Mouse (Mus musculus): ENCODE measurements around the gene Slc7a6os.

The Slc7a6os gene

DNA sequence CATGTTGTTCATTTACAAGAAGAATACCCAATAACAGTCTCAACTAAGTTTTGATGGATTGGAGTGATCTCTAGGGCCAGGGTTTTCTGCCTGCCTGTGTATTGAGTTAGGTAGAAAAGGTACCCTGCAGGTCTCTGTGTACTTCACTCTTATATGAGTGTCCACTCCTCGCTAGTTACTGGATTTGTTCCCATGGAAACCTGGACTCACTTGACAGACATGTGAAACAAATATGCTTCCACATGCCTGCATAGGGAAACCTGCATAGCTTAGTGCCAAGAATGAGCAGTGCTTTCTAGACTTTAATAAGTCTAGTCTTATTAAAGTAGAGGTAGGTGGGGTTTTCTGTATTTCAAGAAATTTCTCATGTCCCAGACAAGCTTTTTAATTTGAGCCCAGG is 33.8 kb downstream of the Slc7a6os start:
- no peak for DNase-seq (ENCODE audit: low spot score)

DNA sequence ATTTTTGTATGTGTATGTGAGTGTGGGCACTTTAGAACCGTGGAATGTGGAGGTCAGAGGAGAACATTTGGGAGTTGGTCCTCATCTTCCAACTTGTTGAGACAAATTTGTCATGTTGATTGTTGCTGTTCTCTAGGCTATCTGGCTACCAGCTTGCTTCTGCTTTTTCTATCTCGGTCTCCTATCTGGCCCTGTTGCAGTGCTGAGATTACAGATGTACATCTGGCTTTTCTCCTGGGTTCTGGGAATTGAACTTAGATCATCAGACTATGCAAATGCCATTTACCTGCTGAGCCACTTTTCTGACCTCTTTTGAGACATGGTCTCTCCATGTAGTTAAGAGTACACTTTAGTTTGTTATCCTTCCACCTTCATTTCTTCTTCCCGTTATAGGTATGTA is 37.2 kb downstream of the Slc7a6os start:
- no peak for DNase-seq (ENCODE audit: low spot score)

- DNase-seq (ENCODE audit: low spot score), result no peak
These were observed 40.7 kb downstream of the Slc7a6os start for GRCm38 (mm10) chr8:106169934-106170480.

- no peak for DNase-seq (ENCODE audit: low spot score)
These were observed 41.5 kb downstream of the Slc7a6os start for GRCm38 (mm10) chr8:106169017-106169933.

GRCm38 (mm10) chr8:106168356-106169016 is 42.2 kb downstream of the Slc7a6os start, which contains the start of gene Slc7a6:
Gene Slc7a6, plus strand, starts transcription at chr8:106168857.
- peak; percentile 87 for DNase-seq (ENCODE audit: low spot score)

DNA sequence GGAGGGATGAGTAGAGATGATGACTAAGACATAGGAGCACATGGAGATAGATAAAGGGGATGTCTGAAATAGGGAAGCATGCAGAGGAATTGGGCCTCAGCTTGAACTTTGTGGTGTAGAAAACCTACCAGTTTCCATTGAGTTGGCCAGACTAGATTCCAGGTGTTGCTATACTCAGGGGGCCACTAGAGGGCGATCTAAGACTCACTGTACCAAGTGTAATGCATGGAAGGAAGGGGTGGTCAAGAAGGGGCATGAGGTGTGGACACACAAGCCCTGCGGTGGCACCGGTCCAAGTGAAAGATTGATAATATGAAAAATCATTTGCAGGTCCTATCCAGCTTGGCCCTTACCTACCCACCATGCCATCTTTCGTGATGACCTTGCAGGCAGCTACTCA is 45.3 kb downstream of the Slc7a6os start:
- peak; percentile 85 for DNase-seq (ENCODE audit: low spot score)

- DNase-seq (ENCODE audit: low spot score), result no peak
These were observed 47.5 kb downstream of the Slc7a6os start for GRCm38 (mm10) chr8:106163251-106163650.

DNA sequence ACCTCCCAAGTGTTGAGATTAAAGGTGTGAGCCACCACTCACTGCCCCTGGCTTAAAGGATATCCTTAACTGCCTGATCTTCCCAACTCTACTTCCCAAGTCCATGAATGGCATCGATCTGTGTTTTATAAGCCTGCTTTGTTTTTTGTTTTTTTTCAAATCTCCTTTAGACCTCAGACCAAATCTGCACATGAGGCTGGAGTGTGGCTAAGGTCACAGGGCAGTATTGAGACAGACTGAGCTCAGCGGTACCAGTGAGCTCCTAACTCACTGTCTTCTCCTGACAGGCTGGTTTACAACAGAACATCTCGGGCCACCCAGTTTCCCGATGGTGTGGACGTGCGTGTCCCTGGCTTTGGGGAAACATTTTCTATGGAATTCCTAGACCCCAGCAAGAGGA is 50.9 kb downstream of the Slc7a6os start:
- DNase-seq (ENCODE audit: low spot score), result no peak

DNA sequence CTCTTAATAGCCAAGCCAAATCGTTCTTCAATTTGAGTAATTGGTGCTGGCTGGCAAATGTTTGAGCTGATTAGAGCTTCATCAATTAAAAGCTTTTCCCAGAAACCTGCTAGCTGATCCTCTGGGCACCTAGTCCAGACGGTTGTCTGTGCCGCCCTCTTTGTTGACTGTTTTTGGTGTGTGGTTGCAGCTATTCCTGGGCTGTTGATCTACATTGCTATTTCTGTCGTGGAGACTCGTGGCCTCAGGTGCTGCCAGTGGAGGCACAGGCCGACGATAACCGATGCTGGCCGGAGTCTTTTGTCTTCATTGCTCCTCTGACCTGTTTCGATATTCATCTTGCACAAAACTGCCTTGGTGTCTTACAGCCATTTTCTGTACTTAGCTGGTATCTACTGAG is 52.4 kb downstream of the Slc7a6os start:
- no peak for DNase-seq (ENCODE audit: low spot score)

DNA sequence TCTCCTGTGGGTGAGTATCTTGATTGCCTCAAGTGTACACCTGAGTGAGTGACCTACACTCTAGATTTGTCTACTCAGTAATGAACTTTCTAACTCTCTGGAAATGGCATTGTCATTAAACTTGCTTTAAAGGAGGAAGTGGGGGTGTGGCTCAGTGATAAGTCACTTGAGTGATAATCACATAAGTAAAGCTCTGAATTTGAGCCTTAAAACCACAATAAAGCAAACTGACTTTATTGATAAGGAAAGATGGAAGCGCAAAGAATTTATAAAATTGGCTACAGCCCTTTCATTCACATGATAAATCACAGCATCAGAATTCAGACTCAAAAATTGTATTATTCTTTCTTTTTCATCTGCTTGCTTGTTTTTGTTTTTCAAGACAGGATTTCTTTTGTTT is 53.3 kb downstream of the Slc7a6os start:
- no peak for DNase-seq (ENCODE audit: low spot score)

DNA sequence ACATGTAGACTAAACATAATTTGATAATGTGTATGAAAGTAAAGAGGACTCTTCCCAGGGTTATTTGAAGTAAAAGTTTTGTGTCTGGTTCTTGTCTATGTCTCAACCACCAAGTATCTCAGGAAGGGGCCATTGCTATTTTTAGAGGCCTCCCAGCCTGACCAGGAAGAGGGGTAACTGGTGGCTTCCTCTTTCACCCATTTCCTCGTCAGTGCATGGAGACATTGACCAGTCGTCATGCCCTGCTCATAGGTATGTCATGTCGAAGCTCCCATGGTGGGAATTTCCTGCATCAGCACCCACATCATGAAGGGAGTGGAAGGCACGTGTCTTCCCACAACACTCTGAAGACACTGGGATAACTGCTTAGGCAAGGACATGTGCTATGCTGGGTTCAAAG is 57.9 kb downstream of the Slc7a6os start:
- no peak for DNase-seq (ENCODE audit: low spot score)

DNA sequence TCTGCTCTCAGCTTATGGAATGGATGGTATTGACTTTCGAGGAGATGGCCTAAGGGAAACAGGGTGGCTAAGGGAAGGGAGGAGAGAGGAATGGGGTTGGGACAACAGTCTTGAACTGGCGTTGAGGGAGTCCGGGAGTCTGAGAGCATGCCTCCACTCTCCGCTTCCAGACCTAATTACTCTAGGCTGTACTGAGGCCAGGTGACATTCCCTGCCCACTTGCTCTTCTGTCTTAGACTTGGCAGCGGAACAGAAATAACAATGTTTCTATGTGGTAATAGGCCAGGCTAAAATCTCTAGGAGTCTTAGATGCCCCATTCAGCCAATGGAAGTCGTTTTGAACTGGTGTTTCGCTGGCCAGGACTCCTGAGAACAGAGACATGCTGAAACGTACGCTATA is 59.7 kb downstream of the Slc7a6os start:
- DNase-seq (ENCODE audit: low spot score), result no peak

Data from layer of hippocampus, adult 11-12 months (tissue).